Mouse (Mus musculus) right cerebral cortex, adult 18-20 months (tissue): ENCODE measurements around the gene Ttc4.

ENCODE experiments used
- DNase-seq: peaks from one replicate; pipeline ENCODE4 v3.0.0; 2022; ENCODE audit warnings: mixed read lengths

The Ttc4 gene

GRCm38 (mm10) chr4:106613560-106613959, 65.2 kb downstream of the Ttc4 start:
- peak; percentile 48 for DNase-seq

DNA sequence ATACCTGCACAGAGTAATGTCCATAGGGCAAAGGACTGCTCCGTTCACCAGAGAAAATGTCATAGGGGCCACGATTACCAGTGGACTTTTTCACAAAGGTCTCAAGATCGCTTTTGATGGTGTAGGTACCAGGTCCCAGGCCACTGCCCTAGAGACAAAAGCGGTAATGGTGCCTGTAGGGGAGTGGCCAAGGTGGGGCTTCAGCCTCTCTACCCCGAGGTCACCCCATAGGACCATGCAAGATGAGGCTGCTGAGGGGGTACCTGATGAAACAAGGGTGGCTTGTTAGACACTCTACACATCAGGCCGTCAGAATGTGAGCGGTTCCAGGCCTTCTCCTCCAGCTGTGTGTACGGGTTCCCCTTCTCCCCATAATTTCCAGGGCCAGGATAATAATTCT, 65.6 kb downstream of the Ttc4 start:
- DNase-seq = no peak
